Mouse (Mus musculus) heart, embryonic 12.5 days (tissue): Measurements from ENCODE around the gene BC048679. TPM values are rescaled to one million over a fixed set of nuclear protein-coding genes. Genes with fewer than 3 reads are reported as not detected.
A peak's percentile ranks its signal among the peaks of the same experiment; 100 is the strongest.

Experiments
- ATAC-seq: fragments of 200-750 bp; cut with Nextera tagmentation; 2 replicates; pipeline ENCODE4 v1.8.0; 2017; ENCODE audit warnings: moderate TSS enrichment, moderate library complexity; ENCODE audit not compliant: insufficient number of reproducible peaks, low FRiP score
- H3K27ac ChIP-seq: fragments of 300-500 bp; sonication (generic); 2 replicates; pipeline ENCODE4 v1.5.1; 2016; ENCODE audit warnings: mild to moderate bottlenecking, moderate library complexity; ENCODE audit not compliant: poor library complexity, severe bottlenecking
- H3K27me3 ChIP-seq: fragments of 300-500 bp; sonication (generic); replicated peaks from 2 replicates; pipeline ENCODE4 v1.6.1; 2016; ENCODE audit warnings: mild to moderate bottlenecking, moderate library complexity
- H3K36me3 ChIP-seq: fragments of 300-500 bp; sonication (generic); 2 replicates; pipeline ENCODE4 v1.6.1; 2016; ENCODE audit warnings: mild to moderate bottlenecking, moderate library complexity
- H3K4me1 ChIP-seq: fragments of 300-500 bp; sonication (generic); replicated peaks from 2 replicates; pipeline ENCODE4 v1.6.1; 2016; ENCODE audit warnings: mild to moderate bottlenecking
- H3K4me2 ChIP-seq: fragments of 300-500 bp; sonication (generic); 2 replicates; pipeline ENCODE4 v1.6.1; 2016; ENCODE audit warnings: mild to moderate bottlenecking, moderate library complexity
- H3K4me3 ChIP-seq: fragments of 300-500 bp; sonication (generic); 2 replicates; pipeline ENCODE4 v1.5.1; 2016; ENCODE audit warnings: mild to moderate bottlenecking
- H3K9ac ChIP-seq: fragments of 300-500 bp; sonication (generic); 2 replicates; pipeline ENCODE4 v1.6.1; 2016; ENCODE audit warnings: mild to moderate bottlenecking, moderate library complexity
- H3K9me3 ChIP-seq: fragments of 300-500 bp; sonication (generic); replicated peaks from 2 replicates; pipeline ENCODE4 v1.6.1; 2016; ENCODE audit warnings: mild to moderate bottlenecking, moderate library complexity
- WGBS: fragments of 180-500 bp; shearing (Covaris S2); methylation state at CpG from one replicate; pipeline ENCODE4 v1.1.7; 2016; 5-methylcytosine and 5-hydroxymethylcytosine counted together
- polyA plus RNA-seq: library from polyadenylated mRNA; unstranded; fragments of >200 nt; fragmentation: Nextera tagmentation; extraction: Ambion mirVana; gene quantifications from 2 replicates; pipeline ENCODE4 v1.2.1, GENCODE M21; 2016

Gene BC048679
- polyA plus RNA-seq, 1 experiment from 2014 or later, result not detected

- Histone ChIP-seq H3K27ac (no peak overlapping the region), H3K36me3 (no peaks in the 10 kb centered on the region), H3K27me3 (peaks cover 52% of the 10 kb centered on the region), H3K4me1 (peaks cover 9% of the 10 kb centered on the region; the same call in 1 of the 2 replicates), H3K4me3 (peak overlapping the region; percentile 12; the same call in 1 of the 2 replicates), H3K9ac (no peak overlapping the region), H3K4me2 (peak overlapping the region; percentile 56), H3K9me3 (no peaks in the 10 kb centered on the region)
- ATAC-seq, result no peak
- WGBS, result 4% methylated on average over 24 of the region's 24 CpGs
Observed at GRCm38 (mm10) chr7:81476833-81477232, 21.2 kb downstream of the BC048679 start.

- 73% methylated on average over 3 of the region's 3 CpGs for WGBS
- Histone ChIP-seq H3K27me3 (peaks cover 52% of the 10 kb centered on the region), H3K4me2 (no peak overlapping the region), H3K4me3 (no peak overlapping the region), H3K9ac (no peak overlapping the region), H3K9me3 (no peaks in the 10 kb centered on the region), H3K36me3 (no peaks in the 10 kb centered on the region), H3K27ac (no peak overlapping the region), H3K4me1 (peaks cover 6% of the 10 kb centered on the region; the same call in 1 of the 2 replicates)
- ATAC-seq, result no peak
Observed at GRCm38 (mm10) chr7:81475221-81475620, 22.9 kb downstream of the BC048679 start.

GRCm38 (mm10) chr7:81464906-81465450, 33.1 kb downstream of the BC048679 start:
- H3K36me3 ChIP-seq, result no peaks in the 10 kb centered on the region
- no peak overlapping the region for H3K4me2 ChIP-seq
- peaks cover 43% of the 10 kb centered on the region for H3K27me3 ChIP-seq
- no peak overlapping the region for H3K4me3 ChIP-seq
- no peak overlapping the region for H3K9ac ChIP-seq
- 63% methylated on average over 9 of the region's 9 CpGs for WGBS
- H3K9me3 ChIP-seq, result no peaks in the 10 kb centered on the region
- no peak for ATAC-seq
- no peaks in the 10 kb centered on the region for H3K4me1 ChIP-seq
- no peak overlapping the region for H3K27ac ChIP-seq

DNA sequence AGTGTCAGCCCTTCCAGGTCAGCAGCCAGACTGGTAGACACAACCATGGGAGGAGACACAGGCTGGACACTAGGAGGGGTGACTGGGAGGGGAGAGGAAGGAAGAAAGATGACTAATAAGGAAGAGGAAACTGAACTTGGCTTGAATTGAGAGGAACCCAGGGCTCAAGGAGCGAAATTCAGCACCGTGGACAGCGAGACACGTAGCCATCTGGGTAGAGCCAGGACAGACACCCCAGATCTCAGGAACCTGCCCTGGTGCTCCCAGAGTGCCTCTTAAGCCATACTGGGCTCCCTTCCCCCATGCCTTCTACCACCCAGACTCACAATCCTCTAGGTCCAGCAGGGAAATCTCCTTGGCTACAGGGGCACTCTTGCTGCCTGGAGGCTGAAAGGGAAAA, 34.0 kb downstream of the BC048679 start:
- Histone ChIP-seq H3K4me1 (no peaks in the 10 kb centered on the region), H3K27me3 (peaks cover 49% of the 10 kb centered on the region), H3K27ac (no peak overlapping the region), H3K36me3 (no peaks in the 10 kb centered on the region), H3K4me2 (no peak overlapping the region), H3K4me3 (no peak overlapping the region), H3K9ac (no peak overlapping the region), H3K9me3 (no peaks in the 10 kb centered on the region)
- WGBS, result 2% methylated on average over 4 of the region's 4 CpGs
- ATAC-seq, result no peak

- ATAC-seq, result no peak
- no peak overlapping the region for H3K27ac ChIP-seq
- no peaks in the 10 kb centered on the region for H3K9me3 ChIP-seq
- H3K4me2 ChIP-seq, result no peak overlapping the region
- peaks cover 60% of the 10 kb centered on the region for H3K27me3 ChIP-seq
- H3K4me3 ChIP-seq, result no peak overlapping the region
- H3K4me1 ChIP-seq, result no peaks in the 10 kb centered on the region
- 74% methylated on average over 3 of the region's 3 CpGs for WGBS
- no peaks in the 10 kb centered on the region for H3K36me3 ChIP-seq
- H3K9ac ChIP-seq, result no peak overlapping the region
Observed at GRCm38 (mm10) chr7:81462815-81463214, 35.3 kb downstream of the BC048679 start.

GRCm38 (mm10) chr7:81455155-81455651, 42.9 kb downstream of the BC048679 start, which contains the start of gene Cpeb1:
Gene Cpeb1, minus strand, starts transcription at chr7:81455465.
- H3K27ac ChIP-seq, result no peak within 1 kb of the TSS
- H3K9ac ChIP-seq, result peak within 1 kb of the TSS; percentile 67
- H3K4me1 ChIP-seq, result peaks cover 23% of the 10 kb centered on the region
- ATAC-seq, result 0 out of 2 replicates have a peak, but pooled peaks have one; percentile 31
- under 1% methylated on average over 28 of the region's 28 CpGs for WGBS
- H3K36me3 ChIP-seq, result no peaks in the 10 kb centered on the region
- H3K4me2 ChIP-seq, result peak within 1 kb of the TSS; percentile 98
- H3K27me3 ChIP-seq, result peaks cover 79% of the 10 kb centered on the region
- peak within 1 kb of the TSS; percentile 64 for H3K4me3 ChIP-seq
- no peaks in the 10 kb centered on the region for H3K9me3 ChIP-seq

- 1% methylated on average over 66 of the region's 87 CpGs for WGBS
- H3K4me3 ChIP-seq, result peak overlapping the region; percentile 64
- peak; percentile 56 for ATAC-seq
- peak overlapping the region; percentile 67 for H3K9ac ChIP-seq
- H3K4me1 ChIP-seq, result peaks cover 23% of the 10 kb centered on the region
- no peaks in the 10 kb centered on the region for H3K36me3 ChIP-seq
- H3K4me2 ChIP-seq, result peak overlapping the region; percentile 98
- H3K27me3 ChIP-seq, result peaks cover 78% of the 10 kb centered on the region
- H3K27ac ChIP-seq, result no peak overlapping the region
- no peaks in the 10 kb centered on the region for H3K9me3 ChIP-seq
Observed at GRCm38 (mm10) chr7:81454331-81455039, 43.6 kb downstream of the BC048679 start.

GRCm38 (mm10) chr7:81453443-81454274, 44.4 kb downstream of the BC048679 start:
- WGBS, result 6% methylated on average over 82 of the region's 84 CpGs
- H3K27ac ChIP-seq, result no peak overlapping the region
- H3K9ac ChIP-seq, result peak overlapping the region; percentile 67; the same call in 1 of the 2 replicates
- peaks cover 23% of the 10 kb centered on the region for H3K4me1 ChIP-seq
- peaks cover 74% of the 10 kb centered on the region for H3K27me3 ChIP-seq
- H3K4me2 ChIP-seq, result peak overlapping the region; percentile 98
- H3K9me3 ChIP-seq, result no peaks in the 10 kb centered on the region
- ATAC-seq, result peak; percentile 22; the same call in 1 of the 2 replicates
- H3K36me3 ChIP-seq, result no peaks in the 10 kb centered on the region
- H3K4me3 ChIP-seq, result peak overlapping the region; percentile 64

DNA sequence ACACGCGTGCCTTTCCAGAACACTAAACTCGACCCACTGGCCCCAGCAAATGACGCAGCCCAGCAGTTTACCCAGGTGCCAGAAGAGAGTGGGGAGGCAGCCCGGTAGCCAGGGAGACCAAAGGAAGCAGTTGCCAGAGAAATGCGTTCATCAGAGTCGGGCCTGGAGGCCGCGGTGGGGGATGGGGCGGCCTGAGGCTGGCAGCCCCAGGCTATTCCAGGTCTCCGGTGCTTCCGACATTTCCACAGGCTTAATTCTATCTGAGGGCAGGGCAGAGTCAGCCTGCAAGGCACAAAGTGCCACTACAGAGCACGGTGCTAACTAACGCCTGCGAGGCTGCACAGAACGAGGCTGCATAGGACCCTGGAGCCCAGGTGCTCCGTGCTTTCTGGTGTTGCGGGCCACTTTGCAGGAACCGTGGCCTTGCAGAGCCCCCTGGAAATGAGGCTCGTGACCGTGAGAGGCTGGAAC, 45.1 kb downstream of the BC048679 start:
- H3K4me1 ChIP-seq, result peaks cover 23% of the 10 kb centered on the region
- no peaks in the 10 kb centered on the region for H3K36me3 ChIP-seq
- no peak for ATAC-seq
- peak overlapping the region; percentile 98 for H3K4me2 ChIP-seq
- no peaks in the 10 kb centered on the region for H3K9me3 ChIP-seq
- no peak overlapping the region for H3K27ac ChIP-seq
- H3K9ac ChIP-seq, result 0 out of 2 replicates have a peak overlapping the region, but pooled peaks have one; percentile 7
- 4% methylated on average over 21 of the region's 21 CpGs for WGBS
- H3K4me3 ChIP-seq, result peak overlapping the region; percentile 64
- H3K27me3 ChIP-seq, result peaks cover 69% of the 10 kb centered on the region
